Mouse (Mus musculus) layer of hippocampus, postnatal 36 days (tissue): ENCODE results near the gene Rcor2. TPM values are rescaled to one million over a fixed set of nuclear protein-coding genes. Genes with fewer than 3 reads are reported as not detected.

Experiments used
- DNase-seq, 2 experiments: peaks; one replicate each; pipeline ENCODE4 v3.0.0; 2022
- total RNA-seq, 2 experiments: library from RNA; stranded (reverse); gene quantifications; 2 replicates each; pipeline ENCODE4 v1.2.3; 2021

Rcor2 gene
- total RNA-seq, 2 experiments from 2014 or later = 17.5 to 18.7 TPM

DNA sequence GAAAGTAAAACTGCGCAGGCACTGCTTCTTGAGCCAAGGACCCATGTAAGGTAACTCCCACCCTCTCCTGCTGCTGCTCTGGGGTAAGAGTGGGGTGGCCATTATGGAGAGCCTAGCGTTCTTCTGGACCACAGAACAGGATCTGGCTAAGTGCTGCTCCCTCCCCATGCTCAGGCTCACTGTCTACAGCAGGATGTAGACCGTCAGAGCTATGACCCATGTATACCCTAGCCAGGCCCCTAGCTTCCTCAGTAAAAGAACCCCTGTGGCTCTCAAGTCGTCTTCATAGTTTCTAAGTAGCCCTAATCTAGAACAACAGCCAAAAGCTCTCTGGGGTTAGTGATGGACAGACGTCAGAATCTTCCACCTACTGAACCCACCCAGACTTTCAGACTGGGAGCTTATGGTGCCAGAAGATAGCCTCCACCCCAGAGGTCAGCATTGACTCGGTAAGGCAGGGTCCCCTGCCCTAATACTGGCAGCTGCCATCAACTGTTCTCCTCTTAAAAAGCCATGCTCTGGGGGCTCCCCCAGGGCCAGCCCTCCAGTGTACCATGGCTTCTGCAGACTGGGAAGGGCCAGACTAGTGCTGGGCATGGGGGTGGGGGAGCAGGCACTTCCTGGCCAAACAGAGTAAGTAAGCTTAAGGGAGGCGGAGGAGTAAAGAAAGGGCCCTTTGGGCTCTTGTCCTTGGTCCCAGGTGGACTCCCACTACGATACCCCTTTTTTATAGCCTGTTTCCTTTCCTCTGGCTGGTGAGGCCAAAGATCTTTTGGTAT lies 27.2 kb downstream of the Rcor2 start:
- DNase-seq = no peak

- no peak for DNase-seq
These were observed 28.0 kb downstream of the Rcor2 start for GRCm38 (mm10) chr19:7295071-7295658.

- no peak for DNase-seq
These were observed 28.8 kb downstream of the Rcor2 start for GRCm38 (mm10) chr19:7295959-7296358.

DNA sequence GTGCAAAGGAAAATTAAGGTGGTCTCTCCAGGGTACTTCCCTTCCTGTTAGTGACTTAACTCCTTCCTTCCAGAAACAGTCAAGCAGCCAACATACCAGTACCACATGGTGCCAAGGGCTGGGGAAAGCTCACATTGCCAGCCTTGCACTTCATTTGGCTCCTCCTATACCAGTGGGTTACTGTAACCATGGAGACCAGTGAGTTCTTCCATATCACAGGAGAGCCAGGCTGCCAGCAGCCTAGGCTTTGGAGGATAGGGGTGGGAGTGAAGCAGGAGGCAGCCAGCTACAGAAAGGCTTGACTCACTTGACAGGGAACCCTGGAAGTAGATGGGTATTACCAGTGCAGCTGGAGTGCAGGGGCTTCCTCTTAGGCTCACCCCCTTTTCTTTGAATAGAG lies 31.9 kb downstream of the Rcor2 start:
- peak; percentile 71 to 77 for DNase-seq

GRCm38 (mm10) chr19:7300078-7300477 lies 33.0 kb downstream of the Rcor2 start:
- DNase-seq = no peak

- DNase-seq = no peak
These were observed 34.7 kb downstream of the Rcor2 start for GRCm38 (mm10) chr19:7301647-7302492.

- DNase-seq = no peak
These were observed 35.3 kb downstream of the Rcor2 start for GRCm38 (mm10) chr19:7302493-7302797.

DNA sequence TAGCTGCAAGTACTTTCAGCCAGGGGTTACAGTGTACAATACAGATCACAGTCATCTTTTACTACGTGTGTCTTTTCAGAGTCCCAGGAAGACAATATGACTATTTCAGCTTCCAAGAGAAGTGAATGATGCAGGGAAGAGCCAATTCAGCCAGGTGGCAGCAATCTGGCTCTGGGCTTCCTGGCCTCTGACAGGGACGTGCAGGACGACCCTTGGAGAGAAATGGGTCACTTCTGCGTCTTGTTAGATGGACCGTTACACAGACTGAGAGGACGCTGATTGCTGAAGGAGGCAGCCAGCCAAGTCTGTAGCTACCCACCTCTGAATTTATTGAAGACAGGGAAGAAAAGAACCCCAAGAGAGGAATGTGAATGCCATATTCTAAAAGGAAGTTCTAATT lies 36.7 kb downstream of the Rcor2 start:
- DNase-seq = no peak

GRCm38 (mm10) chr19:7304801-7305200 lies 37.7 kb downstream of the Rcor2 start:
- DNase-seq = no peak

DNA sequence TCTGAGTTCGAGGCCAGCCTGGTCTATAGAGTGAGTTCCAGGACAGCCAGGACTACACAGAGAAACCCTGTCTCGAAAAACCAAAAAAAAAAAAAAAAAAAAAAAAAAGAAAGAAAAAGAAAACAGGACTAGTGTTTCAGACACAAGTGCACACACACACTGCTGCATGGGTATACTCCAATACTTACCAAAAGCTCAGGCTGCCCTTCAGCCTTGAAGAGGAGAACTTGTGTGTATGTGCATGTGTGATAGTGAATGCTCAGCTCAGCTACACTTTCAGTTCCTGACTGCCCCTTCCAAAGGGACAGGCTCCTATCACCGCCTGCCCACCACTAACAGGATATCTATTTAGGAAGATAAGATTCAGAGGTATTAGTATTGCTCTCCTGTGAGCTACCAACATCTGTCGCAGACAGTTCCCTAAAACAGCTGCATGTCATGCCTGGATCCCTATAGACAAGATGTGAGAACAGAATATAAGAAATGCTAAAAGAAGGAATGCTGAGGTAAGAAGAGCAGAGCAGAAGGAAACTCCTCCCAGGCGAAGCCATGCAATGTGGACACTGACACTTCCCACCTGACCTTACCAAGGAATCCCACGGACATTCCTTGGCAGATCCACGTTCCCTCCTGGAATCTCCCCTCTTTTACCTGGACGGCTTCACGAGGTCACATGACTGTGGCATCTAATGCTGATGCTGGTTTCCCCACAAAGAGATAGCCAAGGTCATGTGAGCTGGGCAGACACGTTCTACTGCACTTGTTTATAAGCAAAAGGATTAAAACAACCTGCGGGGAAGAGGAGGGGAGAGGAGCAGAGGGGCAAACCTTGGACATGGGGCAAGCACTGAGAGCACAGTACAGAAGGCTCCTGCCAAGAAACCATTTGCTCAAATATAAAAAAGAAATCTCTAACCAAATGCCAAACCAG lies 38.5 kb downstream of the Rcor2 start:
- no peak for DNase-seq

DNA sequence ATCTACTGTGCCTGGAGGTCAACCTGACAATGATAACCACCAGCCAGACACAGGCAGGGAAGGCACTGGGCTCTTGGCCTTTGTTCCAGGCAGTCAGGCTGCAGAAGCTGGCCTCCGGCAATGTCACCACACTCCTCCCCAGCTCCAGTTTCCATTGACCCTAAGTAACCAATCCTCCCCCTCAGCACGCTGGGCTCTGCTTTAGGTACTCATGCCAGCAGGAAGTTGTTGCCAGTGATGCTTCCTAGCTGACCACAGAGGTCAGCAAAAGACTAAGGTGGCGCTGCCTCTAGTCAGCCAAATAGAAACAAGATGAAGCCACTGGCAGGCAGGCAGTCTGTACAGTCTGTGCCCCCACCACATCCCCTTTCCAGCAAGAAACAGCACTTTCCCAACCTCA lies 39.8 kb downstream of the Rcor2 start:
- no peak for DNase-seq

GRCm38 (mm10) chr19:7307995-7308770 lies 41.1 kb downstream of the Rcor2 start:
- DNase-seq = no peak

GRCm38 (mm10) chr19:7309738-7310330 lies 42.7 kb downstream of the Rcor2 start:
- DNase-seq = no peak

DNA sequence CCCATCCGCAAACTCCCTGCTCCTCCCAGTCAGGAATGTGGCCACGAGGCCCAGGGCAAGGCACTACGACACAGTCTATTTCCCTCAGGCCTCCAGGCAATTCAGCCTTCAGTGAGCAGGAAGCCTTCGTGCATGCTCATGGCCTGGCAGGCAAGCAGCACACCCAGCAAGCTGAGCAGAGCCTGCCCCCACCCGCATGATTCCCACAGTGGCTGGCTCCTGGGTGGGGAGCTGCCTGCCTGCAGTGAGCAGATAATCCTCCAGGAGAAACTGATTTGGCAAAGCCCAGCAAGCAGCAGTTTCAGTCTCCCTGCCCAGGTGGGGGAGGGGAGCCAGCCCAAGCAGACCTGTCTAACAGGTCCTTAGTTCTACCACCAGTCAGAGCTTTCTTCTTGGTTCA lies 43.6 kb downstream of the Rcor2 start:
- peak in 1 of 2 experiments; percentile 45 for DNase-seq

GRCm38 (mm10) chr19:7311306-7311705 lies 44.2 kb downstream of the Rcor2 start:
- no peak for DNase-seq

DNA sequence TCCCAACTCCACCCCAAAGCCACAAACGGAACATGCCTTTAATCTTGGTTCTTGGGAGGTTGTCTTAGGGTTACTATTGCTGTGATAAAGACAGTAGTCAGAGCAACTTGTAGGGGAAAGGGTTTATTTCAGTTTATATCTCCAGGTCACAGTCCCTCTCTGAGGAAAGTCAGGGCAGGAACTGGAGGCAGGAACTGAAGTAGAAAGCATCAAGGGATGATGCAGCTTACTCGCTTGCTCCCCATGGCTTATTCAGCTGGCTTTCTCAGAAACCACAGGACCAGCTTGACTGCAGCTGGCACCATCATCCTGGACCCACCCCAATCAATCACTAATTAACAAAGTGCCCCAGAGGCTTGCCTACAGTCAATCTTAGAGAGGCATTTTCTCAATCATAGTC lies 46.5 kb downstream of the Rcor2 start:
- no peak for DNase-seq

DNA sequence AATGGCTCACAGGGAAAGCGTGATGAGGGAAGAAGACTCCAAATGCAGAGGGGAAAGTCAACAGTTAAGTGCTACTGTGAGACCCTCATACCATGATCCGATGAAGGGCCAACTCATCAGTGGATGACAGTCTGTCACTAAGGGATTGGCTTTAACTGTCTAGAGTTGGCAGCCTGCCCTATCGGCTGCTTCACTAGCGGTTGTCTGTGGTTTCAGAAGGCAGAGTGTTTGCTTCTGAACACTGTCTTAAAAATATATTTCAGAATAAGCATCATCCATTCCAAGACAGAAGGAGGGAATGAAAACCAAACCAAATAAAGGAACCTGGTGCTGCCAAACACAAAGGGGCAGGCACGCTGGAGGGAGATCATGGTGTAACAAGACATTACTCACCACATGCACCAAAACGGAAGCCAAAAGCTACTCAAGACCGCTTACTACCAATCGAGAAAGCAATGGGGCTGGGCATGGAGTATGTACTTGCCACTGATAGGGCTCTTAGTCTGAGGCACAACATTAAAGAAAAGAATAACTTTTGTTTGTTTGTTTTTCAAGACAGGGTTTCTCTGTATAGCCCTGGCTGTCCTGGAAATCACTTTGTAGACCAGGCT lies 48.0 kb downstream of the Rcor2 start:
- DNase-seq = no peak

DNA sequence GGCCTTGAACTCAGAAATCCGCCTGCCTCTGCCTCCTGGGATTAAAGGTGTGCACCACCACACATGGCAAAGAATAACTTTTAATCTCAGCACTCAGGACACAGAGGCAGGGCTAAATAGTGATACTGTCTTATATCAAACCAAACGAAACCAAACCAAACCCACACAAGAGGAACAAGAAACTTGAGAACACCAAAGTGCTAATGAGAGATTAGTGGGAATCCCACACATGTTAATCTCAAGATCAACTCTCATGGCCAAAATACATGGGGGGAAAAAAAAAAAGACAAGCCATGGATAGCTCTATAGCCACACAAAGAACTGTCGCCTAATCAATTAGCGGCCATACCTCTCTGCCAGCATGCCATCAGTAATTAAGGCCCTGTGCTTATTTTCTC lies 48.5 kb downstream of the Rcor2 start:
- no peak for DNase-seq

GRCm38 (mm10) chr19:7316822-7317221 lies 49.7 kb downstream of the Rcor2 start:
- no peak for DNase-seq

- no peak for DNase-seq
These were observed 50.6 kb downstream of the Rcor2 start for GRCm38 (mm10) chr19:7317716-7318115.

GRCm38 (mm10) chr19:7320181-7320580 lies 53.1 kb downstream of the Rcor2 start:
- no peak for DNase-seq
